Mouse (Mus musculus) lung, postnatal 0 days (tissue): ENCODE data around the gene Cmip. TPM values are rescaled to one million over a fixed set of nuclear protein-coding genes. Genes with fewer than 3 reads are reported as not detected.

ENCODE experiments used
- ATAC-seq: fragments of 200-750 bp; cut with Nextera tagmentation; 2 replicates; pipeline ENCODE4 v1.8.0; 2017; ENCODE audit warnings: moderate library complexity
- DNase-seq: peaks from one replicate; pipeline ENCODE4 v3.0.0-alpha.2; 2016; ENCODE audit warnings: low spot score
- H3K27ac ChIP-seq: fragments of 300-500 bp; sonication (generic); 2 replicates; pipeline ENCODE4 v1.5.1; 2014; ENCODE audit warnings: antibody characterized with exemption, mild to moderate bottlenecking, low read length, mixed read lengths
- H3K27me3 ChIP-seq: fragments of 300-500 bp; sonication (generic); replicated peaks from 2 replicates; pipeline ENCODE4 v1.6.1; 2014; ENCODE audit warnings: low read length, mixed read lengths; ENCODE audit not compliant: insufficient read depth
- H3K36me3 ChIP-seq: fragments of 300-500 bp; sonication (generic); 2 replicates; pipeline ENCODE4 v1.6.1; 2014; ENCODE audit warnings: low read length, mixed read lengths; ENCODE audit not compliant: insufficient read depth
- H3K4me1 ChIP-seq: fragments of 300-500 bp; sonication (generic); 2 replicates; pipeline ENCODE4 v1.6.1; 2014; ENCODE audit warnings: antibody characterized with exemption, low read depth, low read length, mixed read lengths; ENCODE audit not compliant: insufficient read depth
- H3K4me2 ChIP-seq: fragments of 300-500 bp; sonication (generic); replicated peaks from 2 replicates; pipeline ENCODE4 v1.6.1; 2014; ENCODE audit warnings: low read depth, mild to moderate bottlenecking, low read length, moderate library complexity, mixed read lengths
- H3K4me3 ChIP-seq: fragments of 300-500 bp; sonication (generic); 2 replicates; pipeline ENCODE4 v1.5.1; 2014; ENCODE audit warnings: low read depth, low read length
- H3K9ac ChIP-seq: fragments of 300-500 bp; sonication (generic); replicated peaks from 2 replicates; pipeline ENCODE4 v1.6.1; 2014; ENCODE audit warnings: low read depth, mild to moderate bottlenecking
- H3K9me3 ChIP-seq: fragments of 300-500 bp; sonication (generic); 2 replicates; pipeline ENCODE4 v1.6.1; 2016; ENCODE audit warnings: low read length, mixed read lengths
- CTCF ChIP-seq: IDR thresholded peaks from 2 replicates; pipeline ENCODE4 v1.5.1; 2016; ENCODE audit warnings: antibody characterized with exemption, mild to moderate bottlenecking
- EP300 ChIP-seq: IDR thresholded peaks from 2 replicates; pipeline ENCODE4 v1.6.1; 2016; ENCODE audit warnings: antibody characterized with exemption, mild to moderate bottlenecking, control low read depth
- WGBS: fragments of 180-500 bp; shearing (Covaris S2); extraction: QIAGEN DNeasy Blood & Tissue Kit; methylation state at CpG from one replicate; pipeline ENCODE4 v1.1.7; 2014; 5-methylcytosine and 5-hydroxymethylcytosine counted together
- polyA plus RNA-seq: library from polyadenylated mRNA; unstranded; fragments of >200 nt; fragmentation: Nextera tagmentation; extraction: Ambion mirVana; gene quantifications from 2 replicates; pipeline ENCODE4 v1.2.1, GENCODE M21; 2015

Gene Cmip
- polyA plus RNA-seq, 1 experiment from 2014 or later = 27.6 TPM

DNA sequence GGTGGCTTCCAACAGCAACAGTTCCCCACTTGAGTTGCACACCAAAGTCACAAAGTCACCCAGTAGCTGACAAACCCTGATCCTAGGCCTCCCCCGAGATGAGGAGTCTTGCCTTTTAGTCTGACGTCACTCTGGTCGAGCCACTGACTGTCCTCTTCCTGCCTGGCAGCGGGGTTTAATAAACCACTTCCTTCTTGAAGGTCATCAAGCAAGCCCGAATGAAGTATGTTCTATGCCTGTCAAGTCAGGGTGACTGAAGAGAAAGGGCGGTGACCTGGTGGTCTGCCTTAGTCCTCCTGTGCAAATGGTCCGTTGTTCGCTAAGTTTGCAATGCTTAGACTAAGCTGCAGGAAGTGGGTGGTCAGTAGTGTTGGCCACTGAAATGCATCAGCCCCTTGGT is 31.1 kb downstream of the Cmip start:
- Histone ChIP-seq H3K9me3 (no peaks in the 10 kb centered on the region), H3K4me3 (no peak overlapping the region), H3K27me3 (no peaks in the 10 kb centered on the region), H3K27ac (peak overlapping the region; percentile 54; the same call in 1 of the 2 replicates), H3K4me1 (peaks cover 5% of the 10 kb centered on the region; the same call in 1 of the 2 replicates), H3K4me2 (no peak overlapping the region), H3K36me3 (no peaks in the 10 kb centered on the region; the same call in 1 of the 2 replicates), H3K9ac (no peak overlapping the region)
- ATAC-seq = peak; percentile 74
- WGBS = 46% methylated on average over 8 of the region's 8 CpGs
- peak; percentile 74 for DNase-seq
- no peak for TF ChIP-seq EP300
- TF ChIP-seq CTCF = no peak

DNA sequence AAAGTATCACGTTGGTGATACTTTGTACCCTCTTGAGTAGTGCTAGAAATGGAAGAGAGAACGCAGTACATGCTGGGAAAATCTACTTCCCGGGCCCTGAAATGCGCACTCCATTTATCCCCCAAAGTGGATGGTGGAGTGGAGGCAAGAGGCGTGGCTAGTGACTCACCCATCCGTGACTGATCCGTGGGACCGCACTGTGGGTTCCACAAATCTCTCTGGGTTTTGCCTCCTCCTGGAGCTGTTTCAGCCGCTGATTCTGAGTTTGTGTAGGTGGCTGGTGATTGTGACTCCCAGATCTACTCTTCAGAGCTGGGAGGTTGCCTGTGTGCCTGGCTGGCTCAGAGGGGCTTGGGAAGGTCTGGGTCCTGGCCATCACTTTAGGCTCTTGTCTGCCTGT is 32.2 kb downstream of the Cmip start:
- Histone ChIP-seq H3K36me3 (no peaks in the 10 kb centered on the region; the same call in 1 of the 2 replicates), H3K27ac (no peak overlapping the region), H3K9me3 (no peaks in the 10 kb centered on the region), H3K27me3 (no peaks in the 10 kb centered on the region), H3K9ac (no peak overlapping the region), H3K4me3 (no peak overlapping the region), H3K4me1 (peaks cover 5% of the 10 kb centered on the region; the same call in 1 of the 2 replicates), H3K4me2 (no peak overlapping the region)
- no peak for DNase-seq
- TF ChIP-seq CTCF (no peak), EP300 (no peak)
- no peak for ATAC-seq
- 73% methylated on average over 9 of the region's 9 CpGs for WGBS

DNA sequence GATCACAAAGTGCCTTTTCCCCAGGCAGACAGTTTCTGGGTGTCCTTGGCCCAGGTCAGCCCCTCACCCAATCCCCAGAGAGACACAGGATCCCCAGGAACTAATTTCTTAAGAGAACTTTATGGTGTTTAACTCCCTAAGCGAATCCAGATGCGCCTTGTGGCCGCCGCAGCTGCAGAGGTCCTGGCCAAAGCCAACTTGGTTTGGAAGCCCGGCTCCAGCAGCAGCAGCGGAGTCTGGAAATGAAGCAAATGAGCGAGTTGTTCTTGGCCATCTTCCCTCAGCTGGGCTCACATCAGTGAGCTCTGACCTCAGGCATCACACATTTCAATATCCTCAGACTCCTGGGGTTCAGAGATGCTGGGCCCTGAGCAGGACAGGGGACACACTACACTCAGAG is 33.6 kb downstream of the Cmip start:
- H3K36me3 ChIP-seq = no peaks in the 10 kb centered on the region; the same call in 1 of the 2 replicates
- no peak for ATAC-seq
- H3K4me3 ChIP-seq = no peak overlapping the region
- TF ChIP-seq CTCF (no peak), EP300 (no peak)
- no peaks in the 10 kb centered on the region for H3K9me3 ChIP-seq
- peaks cover 5% of the 10 kb centered on the region; the same call in 1 of the 2 replicates for H3K4me1 ChIP-seq
- no peak overlapping the region for H3K4me2 ChIP-seq
- WGBS = 87% methylated on average over 7 of the region's 7 CpGs
- no peaks in the 10 kb centered on the region for H3K27me3 ChIP-seq
- DNase-seq = no peak
- H3K27ac ChIP-seq = no peak overlapping the region
- no peak overlapping the region for H3K9ac ChIP-seq

DNA sequence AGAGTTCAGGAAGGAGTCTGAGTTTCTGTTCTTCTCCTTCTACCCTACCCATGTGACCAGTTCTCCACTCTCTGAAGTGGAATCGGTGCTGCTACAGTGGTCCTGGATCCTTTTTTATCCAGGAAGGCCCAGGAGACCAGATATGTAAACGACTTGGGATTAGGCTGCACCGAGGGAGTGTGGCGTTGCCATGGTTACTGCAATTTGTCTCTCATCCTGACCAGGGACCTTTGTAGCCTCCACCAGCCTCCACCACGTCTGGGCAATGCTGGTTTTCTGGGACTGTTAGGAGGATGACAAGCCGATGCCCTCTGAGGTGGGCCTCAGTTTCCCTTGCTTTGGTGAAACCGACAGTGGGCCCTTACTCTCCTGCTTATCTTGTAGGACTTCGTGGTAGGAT is 35.4 kb downstream of the Cmip start:
- TF ChIP-seq EP300 (no peak), CTCF (no peak)
- Histone ChIP-seq H3K27ac (no peak overlapping the region), H3K4me2 (no peak overlapping the region), H3K27me3 (no peaks in the 10 kb centered on the region), H3K4me3 (no peak overlapping the region), H3K9ac (no peak overlapping the region), H3K9me3 (no peaks in the 10 kb centered on the region), H3K4me1 (peaks cover 10% of the 10 kb centered on the region; the same call in 1 of the 2 replicates), H3K36me3 (no peaks in the 10 kb centered on the region)
- DNase-seq (no peak), ATAC-seq (no peak)
- 52% methylated on average over 8 of the region's 8 CpGs for WGBS

DNA sequence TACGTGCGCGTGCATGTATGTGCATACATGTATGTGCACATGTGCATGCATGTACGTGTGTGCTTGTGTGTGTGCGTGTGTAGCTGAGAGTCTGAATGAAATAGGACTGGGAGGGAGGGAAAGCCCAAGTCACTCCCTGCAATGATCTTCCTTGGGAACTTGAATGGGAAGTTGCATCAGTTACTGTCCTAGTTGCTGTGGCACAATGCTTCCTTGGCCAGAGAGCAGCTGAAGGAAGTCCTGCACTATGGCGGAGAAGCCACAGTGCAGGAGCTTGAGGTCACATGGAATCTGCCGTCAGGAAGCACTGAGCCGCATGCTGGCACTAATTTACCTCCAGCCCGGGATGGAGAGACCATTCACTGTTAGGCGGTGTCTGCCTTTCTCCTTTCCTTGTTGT is 37.9 kb downstream of the Cmip start:
- Histone ChIP-seq H3K9ac (no peak overlapping the region), H3K4me1 (peaks cover 24% of the 10 kb centered on the region), H3K27ac (no peak overlapping the region), H3K36me3 (no peaks in the 10 kb centered on the region), H3K9me3 (no peaks in the 10 kb centered on the region), H3K4me3 (no peak overlapping the region), H3K27me3 (no peaks in the 10 kb centered on the region), H3K4me2 (no peak overlapping the region)
- DNase-seq (no peak), ATAC-seq (no peak)
- WGBS = 79% methylated on average over 10 of the region's 10 CpGs
- TF ChIP-seq CTCF = no peak
- no peak for TF ChIP-seq EP300

DNA sequence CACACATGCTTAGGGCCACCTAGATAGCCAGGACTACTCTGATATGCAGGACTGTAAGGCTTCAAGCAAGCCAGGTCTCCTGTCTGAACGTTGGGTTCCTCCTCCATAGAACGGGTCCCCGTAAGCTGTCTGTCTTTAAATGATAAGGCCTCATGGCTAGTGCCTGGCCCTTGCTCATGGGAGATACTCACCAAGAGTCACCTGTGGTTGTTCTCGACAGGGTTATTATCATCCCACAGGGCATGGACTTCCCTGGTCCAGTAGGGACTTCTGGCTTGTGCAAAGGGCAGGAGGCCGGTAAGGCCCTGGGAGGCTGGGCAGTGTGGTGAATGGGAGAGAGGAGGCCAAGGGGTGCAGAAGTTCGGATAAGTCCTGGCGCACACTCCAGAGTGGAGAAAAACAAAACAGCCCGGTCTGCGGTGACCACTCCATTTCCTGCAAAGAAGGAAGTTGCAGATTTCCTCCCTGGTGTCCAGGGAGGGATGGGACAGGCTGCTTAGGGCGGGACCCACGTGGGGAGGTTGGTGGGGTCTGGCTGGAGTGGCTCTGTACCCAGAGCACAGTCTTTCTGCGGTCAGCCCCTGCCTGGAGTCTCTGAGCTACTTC is 41.2 kb downstream of the Cmip start:
- peaks cover 26% of the 10 kb centered on the region for H3K4me1 ChIP-seq
- H3K27ac ChIP-seq = peak overlapping the region; percentile 72
- no peak overlapping the region for H3K4me2 ChIP-seq
- H3K27me3 ChIP-seq = no peaks in the 10 kb centered on the region
- H3K9ac ChIP-seq = no peak overlapping the region
- no peaks in the 10 kb centered on the region for H3K9me3 ChIP-seq
- WGBS = 45% methylated on average over 12 of the region's 12 CpGs
- peak; percentile 86 for ATAC-seq
- no peaks in the 10 kb centered on the region for H3K36me3 ChIP-seq
- TF ChIP-seq EP300 (peak; percentile 74), CTCF (no peak)
- peak; percentile 70 for DNase-seq
- H3K4me3 ChIP-seq = no peak overlapping the region
